Comparison of ENCODE assay signal across 8 mouse cellular contexts in genomic region chr2:109890597-109890996, GRCm38 (mm10). TPM values are rescaled to one million over a fixed set of nuclear protein-coding genes. Genes with fewer than 3 reads are reported as not detected.
DNase-seq lines count a peak whose midpoint lies in the region; ATAC-seq and TF ChIP-seq lines count a peak whose summit lies in the region.

Lin7c (plus strand) TSS chr2:109890853.

- peaks cover 12% of the 10 kb centered on the region for H3K36me3 ChIP-seq in forebrain, embryonic 13.5 days (ENCODE audit: poor library complexity, severe bottlenecking)
- H3K36me3 ChIP-seq in liver, embryonic 16.5 days (ENCODE audit: control insufficient read depth, insufficient read depth): peaks cover 13% of the 10 kb centered on the region
- H3K36me3 ChIP-seq in neural tube, embryonic 12.5 days: peaks cover 15% of the 10 kb centered on the region
- H3K36me3 ChIP-seq in stomach, postnatal 0 days (ENCODE audit: control insufficient read depth, insufficient read depth, low read length): peaks cover 7% of the 10 kb centered on the region

- H3K27ac ChIP-seq in forebrain, embryonic 13.5 days: peak within 1 kb of the TSS; percentile 85
- H3K27ac ChIP-seq in liver, embryonic 16.5 days (ENCODE audit: low read length): peak within 1 kb of the TSS; percentile 80
- peak within 1 kb of the TSS; percentile 68 for H3K27ac ChIP-seq in neural tube, embryonic 12.5 days
- H3K27ac ChIP-seq in stomach, postnatal 0 days (replicated peaks): peak within 1 kb of the TSS; percentile 93

- peak; percentile 100 for ATAC-seq in cerebellum, adult (ENCODE audit: insufficient number of reproducible peaks, low FRiP score, low TSS enrichment)
- peak; percentile 100 for ATAC-seq in forebrain, embryonic 13.5 days
- ATAC-seq in liver, embryonic 16.5 days (ENCODE audit: low read depth): peak; percentile 100
- peak; percentile 100 for ATAC-seq in neural tube, embryonic 12.5 days (ENCODE audit: low FRiP score, low read depth)
- peak; percentile 100 for ATAC-seq in stomach, postnatal 0 days (ENCODE audit: low FRiP score, low TSS enrichment)

- no peaks in the 10 kb centered on the region for H3K27me3 ChIP-seq in forebrain, embryonic 13.5 days
- H3K27me3 ChIP-seq in liver, embryonic 16.5 days (ENCODE audit: control insufficient read depth, insufficient read depth, low read depth, low read length): no peaks in the 10 kb centered on the region
- H3K27me3 ChIP-seq in neural tube, embryonic 12.5 days (replicated peaks): no peaks in the 10 kb centered on the region
- H3K27me3 ChIP-seq in stomach, postnatal 0 days (ENCODE audit: control insufficient read depth, insufficient read depth, low read length): no peaks in the 10 kb centered on the region

- H3K9ac ChIP-seq in forebrain, embryonic 13.5 days: peak within 1 kb of the TSS; percentile 96
- peak within 1 kb of the TSS; percentile 94 for H3K9ac ChIP-seq in liver, embryonic 16.5 days (ENCODE audit: low read depth, low read length)
- H3K9ac ChIP-seq in neural tube, embryonic 12.5 days: peak within 1 kb of the TSS; percentile 96
- H3K9ac ChIP-seq in stomach, postnatal 0 days (ENCODE audit: low read length): peak within 1 kb of the TSS; percentile 98

- TF ChIP-seq CTCF in stomach, postnatal 0 days (IDR thresholded peaks at IDR 0.05; ENCODE audit: low read depth): peak; percentile 5; the same call in 1 of the 2 replicates

- intact Hi-C loops in heart, postnatal 10 days (cut with DNase I): no loop called here

- WGBS in forebrain, embryonic 13.5 days: under 1% methylated on average over 42 of the region's 42 CpGs
- WGBS in liver, embryonic 16.5 days (ENCODE audit: insufficient replicate concordance): under 1% methylated on average over 42 of the region's 42 CpGs
- WGBS in neural tube, embryonic 12.5 days: 1% methylated on average over 42 of the region's 42 CpGs
- 1% methylated on average over 33 of the region's 42 CpGs for WGBS in stomach, postnatal 0 days

- H3K4me1 ChIP-seq in forebrain, embryonic 13.5 days: peaks cover 12% of the 10 kb centered on the region
- H3K4me1 ChIP-seq in liver, embryonic 16.5 days (ENCODE audit: control insufficient read depth, low read depth, low read length): peaks cover 13% of the 10 kb centered on the region
- peaks cover 12% of the 10 kb centered on the region for H3K4me1 ChIP-seq in neural tube, embryonic 12.5 days
- H3K4me1 ChIP-seq in stomach, postnatal 0 days (replicated peaks; ENCODE audit: control insufficient read depth, insufficient read depth): peaks cover 3% of the 10 kb centered on the region; the same call in 1 of the 2 replicates

- H3K4me2 ChIP-seq in forebrain, embryonic 13.5 days: peak within 1 kb of the TSS; percentile 71
- H3K4me2 ChIP-seq in liver, embryonic 16.5 days (ENCODE audit: low read depth, low read length): peak within 1 kb of the TSS; percentile 61
- H3K4me2 ChIP-seq in neural tube, embryonic 12.5 days (replicated peaks): peak within 1 kb of the TSS; percentile 69
- H3K4me2 ChIP-seq in stomach, postnatal 0 days (replicated peaks; ENCODE audit: low read depth): peak within 1 kb of the TSS; percentile 75

- H3K4me3 ChIP-seq in forebrain, embryonic 13.5 days: peak within 1 kb of the TSS; percentile 96
- peak within 1 kb of the TSS; percentile 93 for H3K4me3 ChIP-seq in liver, embryonic 16.5 days (ENCODE audit: low read depth, low read length)
- H3K4me3 ChIP-seq in neural tube, embryonic 12.5 days: peak within 1 kb of the TSS; percentile 94
- H3K4me3 ChIP-seq in stomach, postnatal 0 days (ENCODE audit: low read depth, low read length): peak within 1 kb of the TSS; percentile 99

- DNase-seq in ES-CJ7 (ENCODE audit: low read depth, low spot score): peak; percentile 94
- peak; percentile 96 for DNase-seq in heart, postnatal 10 days
- peak; percentile 95 to 97 for DNase-seq in kidney, postnatal 4 days
- peak; percentile 95 for DNase-seq in stomach, postnatal 0 days (ENCODE audit: low spot score)

- H3K9me3 ChIP-seq in forebrain, embryonic 13.5 days (replicated peaks): 0 out of 2 replicates have a peak, but pooled peaks cover 3% of the 10 kb centered on the region
- no peaks in the 10 kb centered on the region for H3K9me3 ChIP-seq in liver, embryonic 16.5 days (replicated peaks; ENCODE audit: control insufficient read depth, low read length)
- H3K9me3 ChIP-seq in neural tube, embryonic 12.5 days: no peaks in the 10 kb centered on the region
- no peaks in the 10 kb centered on the region for H3K9me3 ChIP-seq in stomach, postnatal 0 days (ENCODE audit: control insufficient read depth, low read length)

- TF ChIP-seq EP300 in stomach, postnatal 0 days (optimal IDR thresholded peaks at IDR 0.05): no peak

RNA-seq across cellular contexts. Expression of gene Lin7c, which starts in this region (rescaled TPM):
- polyA plus RNA-seq in forebrain, embryonic 13.5 days (2015; fragmentation: Nextera tagmentation; extraction: Ambion mirVana): 139 and 151 TPM in 2 replicates
- total RNA-seq in heart, postnatal 10 days (2021): 10 to 100 TPM; 55.1 to 56.9 TPM
- 18.0 and 20.7 TPM in 2 replicates for polyA plus RNA-seq in liver, embryonic 16.5 days (2015; fragmentation: Nextera tagmentation; extraction: Ambion mirVana)
- 155 and 163 TPM in 2 replicates for polyA plus RNA-seq in neural tube, embryonic 12.5 days (2016; fragmentation: Nextera tagmentation; extraction: Ambion mirVana)
- polyA plus RNA-seq in stomach, postnatal 0 days (2015; fragmentation: Nextera tagmentation; extraction: Ambion mirVana): 36.1 and 38.4 TPM in 2 replicates

Comparison
In these comparisons a context has a peak if more than half of its experiments do, and no peak if none do; other contexts are left out.
1. Peak in every context shown above with its lines: DNase-seq, ATAC-seq, H3K4me3 ChIP-seq and H3K27ac ChIP-seq.